Mouse (Mus musculus) limb, embryonic 10.5 days (tissue): ENCODE data around the gene Mxi1. TPM values are rescaled to one million over a fixed set of nuclear protein-coding genes. Genes with fewer than 3 reads are reported as not detected.

Experiments used
- DNase-seq: peaks from one replicate; pipeline ENCODE4 v3.0.0-alpha.2; 2017; ENCODE audit warnings: low spot score
- H3K27ac ChIP-seq: fragments of 300-500 bp; sonication (generic); 2 replicates; pipeline ENCODE4 v1.5.1; 2016; ENCODE audit warnings: mild to moderate bottlenecking
- H3K27me3 ChIP-seq: fragments of 300-500 bp; sonication (generic); 2 replicates; pipeline ENCODE4 v1.6.1; 2016; ENCODE audit warnings: low read depth, mild to moderate bottlenecking; ENCODE audit not compliant: poor library complexity, severe bottlenecking
- H3K36me3 ChIP-seq: fragments of 300-500 bp; sonication (generic); 2 replicates; pipeline ENCODE4 v1.6.1; 2016; ENCODE audit warnings: mild to moderate bottlenecking, moderate library complexity
- H3K4me1 ChIP-seq: fragments of 300-500 bp; sonication (generic); 2 replicates; pipeline ENCODE4 v1.6.1; 2016
- H3K4me3 ChIP-seq: fragments of 300-500 bp; sonication (generic); 2 replicates; pipeline ENCODE4 v1.5.1; 2016; ENCODE audit warnings: mild to moderate bottlenecking, moderate library complexity
- H3K9me3 ChIP-seq: fragments of 300-500 bp; sonication (generic); replicated peaks from 2 replicates; pipeline ENCODE4 v1.6.1; 2016; ENCODE audit warnings: mild to moderate bottlenecking
- WGBS: fragments of 180-500 bp; shearing (Covaris S2); methylation state at CpG from one replicate; pipeline ENCODE4 v1.1.7; 2016; 5-methylcytosine and 5-hydroxymethylcytosine counted together
- polyA plus RNA-seq: library from polyadenylated mRNA; unstranded; fragments of >200 nt; fragmentation: Nextera tagmentation; extraction: Ambion mirVana; gene quantifications from 2 replicates; pipeline ENCODE4 v1.2.1, GENCODE M21; 2016

Gene Mxi1
- polyA plus RNA-seq = 28.6 and 32.4 TPM in 2 replicates

DNA sequence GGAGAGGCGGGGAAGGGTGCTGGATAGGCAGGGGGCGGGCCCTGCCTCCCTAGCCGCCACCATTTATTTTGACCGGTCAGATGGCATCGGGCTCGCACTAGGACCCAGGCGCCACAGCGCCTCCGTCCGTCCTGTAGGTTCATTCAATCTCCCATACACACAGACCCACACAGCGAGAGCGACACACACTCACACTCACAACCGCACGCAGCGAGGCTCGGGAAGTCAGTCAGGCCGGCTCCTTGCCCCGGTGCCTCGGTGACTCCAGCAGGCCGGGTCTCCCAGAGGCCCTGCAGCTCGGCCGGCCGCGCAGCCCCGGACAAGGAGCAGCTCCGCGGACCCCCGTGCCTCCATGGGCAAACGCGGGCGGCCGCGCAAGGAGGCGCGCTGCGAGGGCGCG is at the start of gene Mxi1:
Gene Mxi1, plus strand, starts transcription at position 171 of the 400 bp plus-strand sequence.
- H3K4me3 ChIP-seq = peak within 1 kb of the TSS; percentile 96
- under 1% methylated on average over 38 of the region's 38 CpGs for WGBS
- H3K4me1 ChIP-seq = peaks cover 39% of the 10 kb centered on the region
- no peaks in the 10 kb centered on the region for H3K27me3 ChIP-seq
- peak; percentile 93 for DNase-seq
- no peaks in the 10 kb centered on the region for H3K9me3 ChIP-seq
- no peaks in the 10 kb centered on the region for H3K36me3 ChIP-seq
- peak within 1 kb of the TSS; percentile 96 for H3K27ac ChIP-seq

DNA sequence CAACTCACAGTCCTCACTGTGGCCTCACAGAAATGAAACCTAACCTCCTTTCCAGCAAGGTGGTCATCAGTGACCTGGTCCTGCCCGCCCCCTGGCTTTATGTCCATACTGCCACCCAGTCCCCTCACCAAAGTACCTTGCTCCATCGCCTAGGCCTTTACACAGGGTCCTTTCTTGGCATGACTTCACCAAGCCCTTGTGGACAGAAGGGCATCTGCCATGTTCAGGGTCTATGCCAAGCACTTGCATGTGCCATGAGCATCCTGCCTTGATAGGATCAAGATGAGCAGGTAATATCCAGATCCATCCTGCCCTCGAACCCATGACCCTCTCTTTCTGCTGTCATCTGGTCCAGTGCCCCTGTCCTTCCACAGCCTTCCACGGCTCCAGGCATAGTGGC is 49.5 kb upstream of the Mxi1 start:
- Histone ChIP-seq H3K27me3 (no peaks in the 10 kb centered on the region), H3K9me3 (no peaks in the 10 kb centered on the region), H3K4me3 (no peak overlapping the region), H3K36me3 (no peaks in the 10 kb centered on the region), H3K4me1 (peaks cover 11% of the 10 kb centered on the region), H3K27ac (no peak overlapping the region)
- no peak for DNase-seq
- 86% methylated on average over 4 of the region's 4 CpGs for WGBS

DNA sequence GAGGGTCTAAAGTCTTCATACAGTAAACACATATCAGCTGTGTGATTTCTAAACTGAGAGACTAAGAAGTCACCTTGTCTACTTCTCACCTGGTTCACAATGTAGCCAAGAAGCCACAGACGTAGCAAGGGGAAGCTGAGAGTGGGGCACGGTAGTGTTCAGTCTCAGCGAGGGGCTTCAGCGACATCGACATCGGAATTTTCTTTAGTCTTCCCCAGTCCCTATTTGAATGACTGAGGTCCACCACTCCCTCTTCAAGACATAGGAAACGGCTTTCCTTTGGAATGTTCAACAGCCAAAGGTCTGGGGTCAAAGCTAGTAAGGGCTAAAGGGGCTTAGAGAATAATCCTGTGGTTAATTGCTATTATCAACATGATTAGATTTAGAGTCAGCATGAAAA is 48.3 kb upstream of the Mxi1 start:
- 85% methylated on average over 7 of the region's 7 CpGs for WGBS
- Histone ChIP-seq H3K36me3 (no peaks in the 10 kb centered on the region), H3K27me3 (no peaks in the 10 kb centered on the region), H3K4me1 (peaks cover 11% of the 10 kb centered on the region), H3K27ac (no peak overlapping the region), H3K9me3 (no peaks in the 10 kb centered on the region), H3K4me3 (no peak overlapping the region)
- no peak for DNase-seq

DNA sequence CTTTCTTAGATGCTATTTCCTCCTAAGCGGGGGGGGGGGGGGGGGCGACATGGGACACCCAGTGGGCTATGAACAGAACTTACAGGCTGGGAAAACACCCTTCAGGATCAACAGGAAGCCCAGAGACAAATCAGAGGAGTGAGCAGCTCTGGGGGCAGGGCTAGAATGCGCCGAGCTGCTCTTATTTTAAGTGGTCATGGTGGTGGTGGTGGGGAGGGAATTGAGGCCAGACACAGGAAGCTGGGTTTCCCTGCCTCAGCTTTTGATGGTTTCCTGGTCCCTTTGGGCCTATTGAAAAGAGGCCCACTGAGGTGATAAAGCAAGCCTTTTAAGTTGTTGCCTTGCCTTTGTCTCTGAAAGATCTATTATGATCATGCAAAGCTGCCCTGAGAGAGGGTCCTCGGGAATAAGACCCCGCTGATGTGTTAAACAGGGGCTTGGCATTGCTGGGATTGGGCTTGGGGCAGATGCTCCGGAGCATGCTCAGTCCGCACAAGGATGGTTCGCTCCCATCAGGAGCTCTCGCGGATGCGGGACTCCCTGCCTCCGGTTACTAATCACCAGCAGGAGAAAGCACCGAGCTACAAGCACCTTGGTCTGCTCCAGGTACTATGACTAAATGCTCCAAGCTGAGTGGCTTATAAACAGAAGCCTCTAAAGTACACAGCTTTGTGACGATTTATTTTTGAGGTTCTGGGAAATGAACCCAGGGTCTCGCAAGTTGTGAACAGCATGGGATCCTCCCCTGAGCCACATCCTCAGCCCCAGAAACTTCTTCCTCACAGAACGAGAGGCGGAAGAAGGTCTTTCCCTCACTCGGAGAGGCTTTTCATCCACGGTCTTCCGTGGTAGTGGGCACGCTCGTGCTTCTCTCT is 46.2 kb upstream of the Mxi1 start:
- Histone ChIP-seq H3K27me3 (no peaks in the 10 kb centered on the region), H3K4me3 (no peak overlapping the region), H3K4me1 (peaks cover 11% of the 10 kb centered on the region), H3K36me3 (no peaks in the 10 kb centered on the region), H3K9me3 (no peaks in the 10 kb centered on the region), H3K27ac (peak overlapping the region; percentile 56)
- 38% methylated on average over 23 of the region's 23 CpGs for WGBS
- no peak for DNase-seq

DNA sequence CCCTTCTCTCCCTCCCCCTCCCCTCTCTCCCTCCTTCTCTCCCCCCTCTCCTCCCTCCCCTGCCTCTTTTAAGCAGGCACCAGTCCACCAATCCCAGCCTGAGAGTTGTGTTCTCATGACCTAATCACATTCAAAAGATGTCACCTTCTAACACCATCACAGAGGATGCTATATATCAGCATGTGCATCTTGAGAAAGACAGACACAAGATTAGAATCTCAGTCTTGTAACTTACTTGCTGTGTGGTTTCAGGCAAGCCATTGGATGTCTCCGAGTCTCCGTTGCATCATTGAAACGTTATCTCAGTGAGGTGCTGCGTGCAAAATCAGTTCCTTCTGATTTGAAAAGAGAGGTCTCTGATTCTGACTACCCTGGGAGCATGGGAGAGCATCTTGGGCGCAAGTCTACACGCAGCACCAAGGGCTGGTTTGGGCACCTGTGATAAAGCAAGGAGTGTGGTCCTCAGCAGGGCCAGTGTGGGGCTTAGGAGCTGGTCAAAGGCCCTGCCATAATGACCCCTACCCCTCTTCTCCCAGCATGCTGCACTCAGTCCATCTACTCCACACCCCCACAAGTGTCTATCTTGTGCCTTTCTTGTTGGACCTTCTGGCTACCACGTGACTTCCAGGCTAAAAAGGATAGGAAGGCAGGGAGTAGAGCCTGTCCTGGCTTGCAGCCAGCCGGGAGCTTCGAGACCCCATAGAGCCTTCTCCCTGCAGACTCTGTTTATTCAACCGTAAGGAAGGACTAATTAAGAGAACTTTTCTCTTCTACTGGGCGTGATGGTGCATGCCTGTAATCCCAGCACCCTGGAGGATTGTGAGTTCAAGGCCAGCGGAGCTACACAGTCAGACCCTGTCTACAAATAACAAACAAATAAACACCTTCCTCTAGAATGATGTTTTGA is 45.2 kb upstream of the Mxi1 start:
- H3K27me3 ChIP-seq = no peaks in the 10 kb centered on the region
- no peak overlapping the region for H3K27ac ChIP-seq
- peaks cover 11% of the 10 kb centered on the region for H3K4me1 ChIP-seq
- H3K36me3 ChIP-seq = no peaks in the 10 kb centered on the region
- H3K9me3 ChIP-seq = no peaks in the 10 kb centered on the region
- no peak overlapping the region for H3K4me3 ChIP-seq
- no peak for DNase-seq
- 71% methylated on average over 12 of the region's 12 CpGs for WGBS

DNA sequence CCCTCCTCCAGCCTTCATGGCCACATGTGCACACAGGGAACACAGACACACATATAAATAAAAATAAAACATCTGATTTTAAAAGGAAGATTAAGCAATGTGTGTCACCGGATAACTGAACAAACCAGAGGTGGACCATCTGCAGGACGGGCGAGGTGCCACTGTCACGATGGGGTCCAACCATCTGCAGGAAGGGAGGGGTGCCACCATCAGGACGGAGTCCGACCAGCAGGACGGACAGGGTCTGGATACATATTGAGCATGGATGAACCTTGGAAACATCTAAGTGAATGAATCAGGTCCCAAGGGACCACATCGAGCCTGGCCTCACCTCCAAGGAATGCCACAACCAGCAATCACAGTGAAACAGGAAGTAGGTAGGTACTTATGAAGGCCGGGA is 43.0 kb upstream of the Mxi1 start:
- Histone ChIP-seq H3K36me3 (no peaks in the 10 kb centered on the region), H3K4me1 (peaks cover 11% of the 10 kb centered on the region), H3K27ac (no peak overlapping the region), H3K27me3 (no peaks in the 10 kb centered on the region), H3K9me3 (no peaks in the 10 kb centered on the region), H3K4me3 (no peak overlapping the region)
- WGBS = 90% methylated on average over 9 of the region's 9 CpGs
- DNase-seq = no peak

DNA sequence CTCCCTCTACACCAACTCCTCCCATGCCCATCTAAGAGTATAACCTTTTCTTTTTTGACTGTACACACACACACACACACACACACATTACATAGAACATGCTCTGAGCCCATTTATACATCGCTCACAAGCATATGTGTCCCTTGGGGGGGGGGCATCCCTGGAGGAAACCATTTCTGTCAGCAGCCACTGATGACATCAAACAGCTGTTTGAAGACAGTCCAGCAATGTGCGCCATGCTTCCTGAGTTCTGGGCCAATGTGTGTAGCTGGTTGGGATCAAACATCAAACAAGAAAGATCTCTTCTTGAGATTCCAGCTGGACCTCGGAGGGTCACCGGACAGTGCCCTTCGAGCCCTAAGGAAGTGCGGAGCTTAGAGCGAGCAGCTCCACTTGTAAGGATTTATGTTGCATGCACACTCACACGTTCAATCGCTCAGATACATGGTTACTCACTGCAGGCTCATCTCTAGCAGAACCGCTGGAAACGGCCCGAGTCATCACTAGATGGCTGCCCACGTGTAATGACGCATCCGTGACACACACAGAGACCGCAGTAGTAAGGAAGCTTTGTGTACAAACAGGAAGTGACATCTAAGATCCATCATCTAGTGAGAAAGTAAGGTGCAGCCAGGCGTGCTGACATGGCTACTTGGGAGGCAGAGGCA is 37.1 kb upstream of the Mxi1 start:
- H3K27me3 ChIP-seq = no peaks in the 10 kb centered on the region
- H3K4me3 ChIP-seq = no peak overlapping the region
- DNase-seq = no peak
- WGBS = 91% methylated on average over 17 of the region's 17 CpGs
- H3K36me3 ChIP-seq = no peaks in the 10 kb centered on the region
- peaks cover 17% of the 10 kb centered on the region for H3K4me1 ChIP-seq
- no peaks in the 10 kb centered on the region for H3K9me3 ChIP-seq
- H3K27ac ChIP-seq = no peak overlapping the region

DNA sequence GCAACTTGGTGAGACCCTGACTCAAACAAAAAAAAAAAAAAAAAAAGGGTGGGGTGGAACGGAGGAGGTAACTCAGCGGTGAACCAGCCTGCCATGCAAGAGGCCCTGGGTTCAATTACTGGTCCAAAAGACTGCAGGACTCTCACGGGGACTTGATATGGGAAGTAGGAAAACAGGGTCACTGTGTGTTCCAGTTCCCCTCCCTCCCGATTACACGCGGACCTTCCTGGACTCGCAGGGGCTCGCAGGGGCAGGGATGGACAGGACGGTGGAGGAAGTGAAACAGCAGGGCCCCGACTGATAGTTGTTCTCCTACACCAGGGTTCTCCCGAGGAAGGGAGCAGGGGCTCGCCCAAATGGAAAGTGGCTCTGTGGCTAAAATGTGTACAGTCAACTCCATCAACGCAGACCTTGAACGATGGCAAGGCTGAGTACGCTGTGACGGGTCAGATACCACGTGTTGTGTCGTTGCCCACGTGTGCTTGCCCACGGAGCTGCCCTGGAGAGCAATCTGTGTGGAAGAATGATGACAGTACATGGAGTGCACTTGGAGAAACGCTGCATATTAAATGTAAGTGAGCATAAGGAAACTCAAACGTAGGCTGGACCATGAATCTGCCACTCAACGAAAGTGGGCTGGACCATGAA is 36.4 kb upstream of the Mxi1 start:
- no peak for DNase-seq
- Histone ChIP-seq H3K36me3 (no peaks in the 10 kb centered on the region), H3K9me3 (no peaks in the 10 kb centered on the region), H3K4me3 (no peak overlapping the region), H3K27ac (no peak overlapping the region), H3K27me3 (no peaks in the 10 kb centered on the region), H3K4me1 (peaks cover 17% of the 10 kb centered on the region)
- WGBS = 88% methylated on average over 23 of the region's 23 CpGs

DNA sequence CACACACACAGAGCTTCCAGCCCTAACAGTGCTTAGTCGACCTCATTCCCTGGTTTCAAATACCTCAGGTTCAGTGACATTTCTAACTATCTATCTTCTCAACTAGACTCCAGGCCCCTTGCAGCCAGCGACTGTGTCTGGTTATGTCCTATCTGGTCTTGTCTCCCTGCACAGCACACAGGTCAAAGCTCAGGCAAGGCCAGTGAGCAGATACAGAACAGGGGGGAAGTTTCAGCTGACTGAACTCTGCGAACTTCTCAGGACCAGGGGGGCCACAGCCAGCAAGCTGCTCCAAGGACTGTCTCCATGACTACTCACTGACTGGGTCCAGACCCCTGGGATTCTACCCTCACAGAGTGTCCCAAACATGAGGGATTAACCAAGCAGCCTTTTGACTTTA is 35.1 kb upstream of the Mxi1 start:
- H3K9me3 ChIP-seq = no peaks in the 10 kb centered on the region
- WGBS = 41% methylated on average over 3 of the region's 3 CpGs
- H3K27ac ChIP-seq = no peak overlapping the region
- no peak overlapping the region for H3K4me3 ChIP-seq
- H3K4me1 ChIP-seq = peaks cover 17% of the 10 kb centered on the region
- no peaks in the 10 kb centered on the region for H3K36me3 ChIP-seq
- no peaks in the 10 kb centered on the region for H3K27me3 ChIP-seq
- no peak for DNase-seq

DNA sequence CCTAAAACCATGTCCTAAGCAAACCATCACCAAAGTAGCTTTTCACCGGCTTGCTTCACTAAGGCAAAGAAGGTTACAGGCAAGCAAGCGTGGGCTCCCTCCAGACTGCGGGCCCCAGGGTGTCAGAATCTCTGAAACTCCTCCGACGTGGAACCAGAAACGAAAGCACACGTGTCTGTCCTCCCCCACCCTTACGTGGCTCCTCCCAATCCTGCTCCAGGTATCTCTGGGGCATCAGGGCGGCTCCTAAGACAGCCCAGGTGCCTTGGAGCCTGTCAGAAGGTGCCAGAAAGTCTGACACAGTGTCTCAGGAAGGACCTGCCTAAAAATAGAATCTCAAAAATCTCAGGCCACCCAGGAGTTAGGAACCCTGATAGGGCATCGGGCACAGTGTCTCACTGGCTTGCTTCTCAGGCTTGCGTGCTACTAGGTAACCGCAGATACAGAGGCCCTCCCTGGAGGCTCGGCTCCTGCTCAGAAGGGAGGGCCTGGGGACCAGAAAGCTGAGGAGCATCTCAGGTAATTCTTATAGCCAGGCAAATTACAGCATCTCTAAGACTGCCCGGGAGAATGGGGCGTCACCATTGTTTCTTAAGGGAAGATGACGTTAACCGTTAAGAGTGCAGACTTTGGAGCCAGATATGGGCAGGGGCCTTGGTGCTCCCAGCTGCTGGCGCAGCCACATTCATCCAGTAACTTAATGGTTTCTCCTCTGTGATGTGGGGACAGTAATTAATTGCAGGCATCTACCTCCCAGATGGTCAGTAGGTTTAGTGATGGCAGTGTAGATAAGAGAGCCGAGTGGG is 33.2 kb upstream of the Mxi1 start:
- H3K36me3 ChIP-seq = no peaks in the 10 kb centered on the region
- no peak overlapping the region for H3K4me3 ChIP-seq
- DNase-seq = no peak
- H3K27ac ChIP-seq = 0 out of 2 replicates have a peak overlapping the region, but pooled peaks have one; percentile 27
- H3K27me3 ChIP-seq = no peaks in the 10 kb centered on the region
- H3K4me1 ChIP-seq = peaks cover 17% of the 10 kb centered on the region
- no peaks in the 10 kb centered on the region for H3K9me3 ChIP-seq
- WGBS = 60% methylated on average over 19 of the region's 19 CpGs

DNA sequence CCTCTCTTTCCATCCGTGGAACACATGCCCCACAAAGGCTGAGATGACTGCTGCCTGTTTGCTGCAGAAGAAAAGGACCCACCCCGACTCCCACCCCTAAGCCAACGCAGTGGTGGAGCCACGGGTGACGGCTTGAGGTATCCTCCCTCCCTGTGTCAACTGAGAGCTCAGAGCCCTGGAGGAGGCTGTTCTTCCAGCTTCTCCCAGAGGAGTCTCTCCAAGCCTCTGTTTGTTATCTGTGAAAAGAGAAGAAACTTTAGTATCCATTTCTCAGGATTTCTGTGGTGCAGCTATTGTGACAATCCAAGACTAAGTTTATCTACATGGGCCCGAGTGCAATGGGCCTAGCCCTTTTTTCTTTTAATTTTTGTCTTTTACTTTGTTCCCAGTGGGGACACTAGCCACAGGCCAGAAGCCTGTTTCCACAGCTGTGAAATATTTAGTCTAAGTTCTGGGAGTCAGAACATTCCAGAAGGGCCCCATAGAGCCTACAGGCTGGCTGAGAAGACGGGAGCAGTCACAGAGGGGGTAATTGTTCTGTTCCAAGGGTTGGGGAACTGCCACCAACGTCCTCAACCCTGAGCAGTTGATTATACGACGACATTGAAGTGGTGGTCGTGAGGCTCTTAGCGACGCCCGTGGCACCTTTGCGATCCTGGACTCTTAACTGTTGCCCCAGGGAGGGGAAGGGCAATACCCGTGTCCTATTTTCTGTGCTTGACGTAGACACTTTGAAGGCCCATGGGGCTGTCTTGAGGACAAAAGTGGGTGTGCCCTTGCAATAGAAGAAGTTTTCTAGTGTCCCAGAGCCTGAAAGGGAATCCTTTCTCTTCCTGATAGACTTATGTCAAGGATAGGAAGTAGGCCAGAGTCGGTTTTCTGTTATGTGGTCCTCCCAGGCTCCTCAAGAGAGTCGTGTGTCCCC is 31.6 kb upstream of the Mxi1 start:
- H3K4me1 ChIP-seq = peaks cover 17% of the 10 kb centered on the region
- DNase-seq = no peak
- H3K27me3 ChIP-seq = no peaks in the 10 kb centered on the region
- peak overlapping the region; percentile 27; the same call in 1 of the 2 replicates for H3K27ac ChIP-seq
- no peaks in the 10 kb centered on the region for H3K36me3 ChIP-seq
- H3K4me3 ChIP-seq = no peak overlapping the region
- H3K9me3 ChIP-seq = no peaks in the 10 kb centered on the region
- 83% methylated on average over 19 of the region's 19 CpGs for WGBS
